Mouse (Mus musculus) left cerebral cortex, adult 2 months (tissue): Measurements from ENCODE around the gene Efnb2. TPM values are rescaled to one million over a fixed set of nuclear protein-coding genes. Genes with fewer than 3 reads are reported as not detected.

ENCODE experiments used
- DNase-seq, 2 experiments: peaks; one replicate each; pipeline ENCODE4 v3.0.0; 2021 to 2022; ENCODE audit warnings: low spot score in 2 of 2, mixed read lengths in 1 of 2; ENCODE audit errors: extremely low spot score in 1 of 2
- H3K27ac ChIP-seq: fragments of 200-600 bp; 2 replicates; pipeline ENCODE4 v1.8.1; 2022
- H3K4me3 ChIP-seq: fragments of 200-600 bp; 2 replicates; pipeline ENCODE4 v1.8.1; 2022
- CTCF ChIP-seq: fragments of 200-600 bp; IDR thresholded peaks from 2 replicates; pipeline ENCODE4 v1.8.1; 2022; ENCODE audit warnings: antibody characterized with exemption, mild to moderate bottlenecking, moderate library complexity
- intact Hi-C: fragments of 180-260 bp; cut with DNase I; formaldehyde crosslinking; loops from one replicate; pipeline ENCODE4 v1.15.1; 2025
- long read RNA-seq, 2 experiments: library from polyadenylated mRNA; stranded (forward); transcript quantifications; one replicate each; pipeline ENCODE4 v2.0.0; 2021; ENCODE audit warnings: borderline mapping rate in 2 of 2
- total RNA-seq, 2 experiments: library from RNA; stranded (reverse); gene quantifications; 2 replicates each; pipeline ENCODE4 v1.2.3; 2021

The Efnb2 gene
- 10 to 100 TPM; 61.3 to 62.8 TPM for total RNA-seq
- long read RNA-seq, experiment 1, full-length matches to known transcripts, result 11 of 22 reads
- long read RNA-seq, experiment 1, partial matches to known transcripts, result 2 of 22 reads
- long read RNA-seq, experiment 1, other reads (novel, unspliced or antisense), result 9 of 22 reads
- long read RNA-seq, experiment 2, full-length matches to known transcripts, result 13 of 22 reads
- long read RNA-seq, experiment 2, partial matches to known transcripts, result 1 of 22 reads
- long read RNA-seq, experiment 2, other reads (novel, unspliced or antisense), result 8 of 22 reads

DNA sequence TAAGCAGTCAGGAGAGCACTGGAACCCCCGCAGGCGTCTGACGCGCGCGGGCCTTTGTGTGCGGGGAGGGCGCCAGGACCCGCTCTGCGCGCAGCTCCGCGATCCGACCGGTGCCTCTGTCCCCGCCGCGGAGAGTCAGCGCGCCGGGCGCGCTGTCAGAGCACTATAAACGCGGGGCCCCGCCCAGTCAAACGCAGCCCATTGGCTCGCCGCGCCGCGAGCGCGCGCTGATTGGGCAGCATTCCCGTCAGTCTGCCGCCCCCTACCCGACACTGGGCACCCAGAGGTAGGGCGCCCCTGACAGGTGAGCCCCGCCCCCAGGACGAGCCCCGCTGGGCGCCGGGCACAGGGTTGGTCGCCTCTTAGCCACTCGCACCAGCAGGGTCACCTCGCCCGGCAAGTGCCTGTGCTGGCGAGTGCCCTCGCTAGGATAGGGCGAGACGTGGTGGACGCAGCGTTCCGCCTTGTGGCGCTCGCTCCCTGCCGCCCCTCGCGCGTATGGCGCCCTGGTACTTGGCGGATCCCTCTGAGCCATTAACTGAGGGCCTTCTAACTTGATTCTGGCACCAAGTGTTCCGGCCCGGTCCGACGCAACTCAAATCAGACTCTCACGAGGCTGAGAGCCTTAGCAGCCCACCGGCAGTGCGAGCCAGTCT is at the start of gene Efnb2:
Gene Efnb2 (minus strand): TSS at position 140 of the 656 bp plus-strand sequence.
- H3K4me3 ChIP-seq, result peak within 1 kb of the TSS; percentile 95
- no peak; the same call in none of the 2 replicates for TF ChIP-seq CTCF
- DNase-seq, result peak; percentile 98
- peak within 1 kb of the TSS; percentile 93 for H3K27ac ChIP-seq
- intact Hi-C loops, result loop anchor here (5.0 kb wide), 1 partner anchor 516 kb away; no protein-coding TSS in a partner anchor

DNA sequence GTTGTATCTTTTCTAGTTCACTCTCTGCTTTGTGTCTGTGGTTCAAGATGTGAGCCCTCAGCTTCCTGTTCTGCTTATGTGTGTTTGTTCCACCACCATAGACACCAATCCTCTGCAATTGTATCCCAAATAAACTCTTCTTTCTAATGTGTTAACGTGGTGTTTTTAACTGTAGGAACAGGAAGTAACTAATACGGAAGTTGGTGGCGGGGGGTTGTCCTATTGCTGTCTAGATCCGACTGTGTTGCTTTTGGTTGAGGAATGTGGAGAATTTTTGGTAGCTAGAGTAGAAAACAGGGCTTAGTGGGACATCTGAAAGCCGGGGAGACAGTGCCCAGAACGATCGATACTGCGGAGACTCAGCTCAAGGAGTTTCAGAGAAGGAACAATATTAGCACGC is 43.8 kb upstream of the Efnb2 start:
- no peak for TF ChIP-seq CTCF
- no peak overlapping the region for H3K27ac ChIP-seq
- no peak overlapping the region for H3K4me3 ChIP-seq
- no peak for DNase-seq
- intact Hi-C loops, result no loop called here

DNA sequence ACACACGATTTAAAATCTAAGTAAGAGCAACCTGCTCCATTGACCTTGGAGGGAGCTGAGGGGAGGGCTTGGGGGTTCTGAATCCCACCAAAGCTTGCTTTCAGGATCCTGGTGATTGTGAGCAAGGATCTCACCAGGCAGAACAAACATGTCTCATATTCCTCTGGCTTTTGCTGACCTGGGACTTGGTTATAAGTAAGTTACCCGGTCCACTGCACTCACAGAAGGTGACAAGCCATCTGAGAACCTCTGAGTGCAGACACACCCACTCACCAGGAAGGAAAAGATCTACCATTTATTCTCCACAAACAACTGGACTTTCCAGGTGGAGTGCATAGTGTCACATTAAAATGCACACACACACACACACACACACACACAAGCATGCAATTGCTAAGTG is 42.6 kb upstream of the Efnb2 start:
- Histone ChIP-seq H3K27ac (no peak overlapping the region), H3K4me3 (no peak overlapping the region)
- intact Hi-C loops, result no loop called here
- DNase-seq, result no peak
- no peak for TF ChIP-seq CTCF

DNA sequence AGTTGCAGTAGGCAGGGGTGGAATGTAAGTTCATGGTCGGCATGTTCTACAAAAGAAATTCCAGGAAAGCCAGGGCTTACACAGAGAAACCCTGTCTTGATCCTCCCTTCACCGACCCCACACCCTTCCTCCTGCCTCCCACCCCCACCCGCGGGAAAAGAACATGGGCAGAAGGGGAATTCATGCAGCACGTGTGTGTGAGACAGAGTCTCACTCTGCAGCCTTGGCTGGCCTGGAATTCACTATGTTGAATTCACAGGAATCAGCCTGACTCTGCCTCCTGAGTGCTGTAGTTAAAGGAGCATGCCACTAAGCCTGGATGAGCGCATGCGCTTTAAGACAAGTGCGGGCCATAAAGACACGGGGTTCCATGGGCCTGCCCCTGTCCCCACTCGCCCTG is 39.8 kb upstream of the Efnb2 start:
- intact Hi-C loops, result no loop called here
- no peak for TF ChIP-seq CTCF
- Histone ChIP-seq H3K27ac (no peak overlapping the region), H3K4me3 (no peak overlapping the region)
- no peak for DNase-seq

DNA sequence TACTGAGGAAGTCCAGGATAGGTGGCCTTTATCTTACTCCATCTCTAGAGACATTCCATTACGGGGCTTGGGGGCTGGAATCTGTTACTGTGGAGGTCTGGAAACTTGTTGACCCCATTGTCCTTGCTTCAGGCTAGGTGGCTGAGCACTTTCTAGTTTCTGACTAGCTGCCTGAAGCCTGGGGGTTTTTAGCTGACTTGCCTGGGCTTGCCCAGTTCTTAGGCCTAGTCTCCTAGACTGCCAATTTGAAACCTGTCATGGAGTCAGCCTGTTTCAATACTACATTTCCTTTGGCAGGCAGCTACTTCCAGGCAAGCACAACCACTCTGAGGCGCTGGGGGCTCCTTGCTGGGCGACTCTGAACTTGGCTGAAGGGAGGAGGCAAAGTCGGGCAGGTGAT is 39.2 kb upstream of the Efnb2 start:
- Histone ChIP-seq H3K27ac (no peak overlapping the region), H3K4me3 (no peak overlapping the region)
- DNase-seq, result no peak
- intact Hi-C loops, result no loop called here
- no peak for TF ChIP-seq CTCF

DNA sequence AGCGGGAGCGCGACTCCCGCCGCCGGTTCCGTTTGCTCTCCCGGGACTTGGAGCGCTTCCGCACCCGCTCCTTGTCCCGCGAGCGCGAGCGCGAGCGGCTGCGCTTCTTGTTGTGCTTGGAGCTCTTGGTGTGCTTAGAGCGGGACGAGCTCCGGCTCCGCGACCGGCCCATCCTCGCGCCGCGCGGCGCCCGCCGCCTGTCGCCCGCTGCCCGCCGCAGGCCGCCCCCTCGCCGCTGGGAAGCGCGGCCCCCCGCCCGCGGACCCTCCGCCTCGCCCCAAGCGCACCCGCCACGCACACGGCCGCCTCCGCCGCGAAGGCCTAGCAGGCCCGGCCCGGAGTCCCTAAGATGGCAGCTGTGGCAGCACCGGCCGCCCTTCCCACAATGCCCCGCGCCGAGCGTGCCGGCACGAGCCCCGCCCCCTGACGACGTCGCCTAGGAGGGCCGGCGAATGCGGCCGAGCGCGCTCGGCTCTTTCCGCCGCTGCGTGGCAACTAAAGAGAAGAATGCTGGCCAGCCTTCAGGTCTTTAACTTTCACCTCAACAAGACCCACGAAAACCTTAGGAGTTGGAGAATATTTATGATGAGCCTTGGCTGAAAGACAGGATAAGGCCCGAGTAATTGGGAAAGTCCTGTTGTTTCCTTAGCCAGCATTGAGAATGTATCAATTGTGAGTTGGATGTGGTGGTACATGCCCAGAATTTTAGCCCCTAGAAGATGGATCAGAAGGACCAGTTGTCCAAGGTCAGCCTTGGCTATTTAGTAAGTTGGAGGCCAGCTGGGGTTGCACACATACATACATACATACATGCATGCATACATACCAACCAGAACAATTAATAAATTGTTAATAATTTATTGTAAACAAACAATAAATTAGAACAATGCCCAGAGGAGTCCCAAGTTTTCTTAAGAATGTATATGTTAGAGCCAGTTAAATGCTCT is 29.4 kb upstream of the Efnb2 start, which contains the start of gene Arglu1:
Gene Arglu1 (minus strand): TSS at position 376 of the 947 bp plus-strand sequence.
- no peak for TF ChIP-seq CTCF
- H3K27ac ChIP-seq, result peak within 1 kb of the TSS; percentile 87
- peak within 1 kb of the TSS; percentile 65 for H3K4me3 ChIP-seq
- intact Hi-C loops, result no loop called here
- DNase-seq, result peak; percentile 98 to 99

DNA sequence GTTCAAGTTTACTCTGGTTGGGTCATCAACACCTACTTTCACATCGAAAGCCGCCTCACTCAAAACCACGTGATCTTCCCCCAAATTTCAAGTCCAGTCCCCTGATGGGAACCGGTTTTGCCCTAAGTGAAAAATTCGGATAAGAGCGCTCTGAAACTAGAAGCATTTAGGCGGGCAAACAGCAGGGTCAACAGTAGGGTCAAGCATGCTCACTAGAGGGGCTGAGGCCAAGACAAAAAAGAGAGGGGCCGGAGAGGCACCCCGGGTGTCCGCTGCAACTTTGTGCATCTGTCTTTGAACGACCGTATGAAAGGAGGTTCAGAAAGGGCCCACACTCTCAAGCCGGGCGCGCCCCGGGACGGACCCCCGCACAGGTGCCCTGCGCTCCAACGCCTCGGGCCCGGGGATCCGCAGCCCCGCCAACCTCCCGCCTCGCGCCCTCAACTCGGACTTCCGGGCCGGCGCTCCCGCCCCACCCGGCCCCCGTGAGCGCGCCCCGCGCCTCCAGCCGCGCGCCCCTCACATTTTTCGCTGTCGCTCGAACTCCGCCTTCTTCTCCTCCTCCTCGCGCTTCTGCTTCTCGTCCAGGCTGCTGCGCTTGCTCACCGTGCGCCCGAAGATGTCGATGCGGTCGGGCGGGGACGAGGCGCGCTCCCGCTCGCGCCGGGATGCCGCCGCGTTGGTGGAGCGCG is 28.6 kb upstream of the Efnb2 start:
- Histone ChIP-seq H3K4me3 (peak overlapping the region; percentile 65), H3K27ac (peak overlapping the region; percentile 87)
- peak; percentile 72 to 79 for DNase-seq
- intact Hi-C loops, result loop anchor here (5.0 kb wide), 2 partner anchors 303 to 488 kb away; no protein-coding TSS in a partner anchor
- TF ChIP-seq CTCF, result no peak

DNA sequence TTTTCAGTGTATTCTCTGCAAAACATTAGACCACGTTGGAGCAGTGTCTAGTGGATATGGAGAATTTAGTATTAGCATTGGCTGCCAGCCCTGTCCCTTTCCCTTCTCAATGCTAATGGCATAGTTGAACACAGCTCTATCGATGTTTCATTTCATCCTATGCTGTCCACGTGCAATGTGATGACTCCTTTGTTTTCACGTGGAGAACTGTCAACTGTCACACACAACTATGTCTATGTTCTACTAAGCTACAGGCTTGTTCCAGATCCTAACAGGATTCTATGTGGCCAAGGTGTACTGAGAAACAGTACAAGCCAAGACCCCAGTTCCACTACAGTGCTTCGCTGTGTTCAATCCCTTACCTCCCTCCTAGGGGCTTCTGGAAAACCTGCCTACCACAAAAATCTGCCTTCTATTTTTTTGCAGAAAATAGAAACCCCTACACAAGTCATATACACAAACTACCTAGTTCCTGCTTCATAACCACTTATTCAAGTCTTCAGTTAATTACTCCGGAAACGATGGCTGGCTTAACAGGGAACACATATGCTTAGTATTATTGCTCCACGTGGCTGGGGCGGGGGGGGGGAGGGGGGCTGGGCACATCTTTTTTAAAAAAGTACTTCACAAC is 27.9 kb upstream of the Efnb2 start:
- intact Hi-C loops, result loop anchor here (5.0 kb wide), 2 partner anchors 303 to 488 kb away; no protein-coding TSS in a partner anchor
- H3K27ac ChIP-seq, result no peak overlapping the region
- TF ChIP-seq CTCF, result no peak
- H3K4me3 ChIP-seq, result peak overlapping the region; percentile 65
- DNase-seq, result no peak

DNA sequence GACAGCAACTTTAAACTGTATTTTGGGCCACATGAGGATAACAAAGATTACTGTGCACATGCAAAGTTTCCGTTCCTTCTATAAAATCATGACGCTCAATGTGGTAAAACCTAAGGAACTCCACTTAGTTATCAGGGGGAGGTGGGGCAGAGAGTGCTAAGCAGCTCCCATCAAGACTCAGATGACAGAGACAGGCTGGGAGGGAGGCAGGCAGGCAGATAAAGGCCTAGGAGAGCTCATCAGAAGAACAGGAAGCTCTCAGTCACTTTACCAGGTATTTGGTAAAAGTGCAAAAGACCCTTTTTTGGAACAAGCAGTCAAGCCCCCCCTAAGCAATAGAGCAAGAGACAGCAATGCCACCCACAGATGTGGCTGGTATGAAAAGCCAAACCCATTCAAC is 24.5 kb upstream of the Efnb2 start:
- Histone ChIP-seq H3K4me3 (no peak overlapping the region), H3K27ac (no peak overlapping the region)
- intact Hi-C loops, result loop anchor here (5.0 kb wide), 2 partner anchors 307 to 492 kb away; no protein-coding TSS in a partner anchor
- no peak for DNase-seq
- TF ChIP-seq CTCF, result no peak

DNA sequence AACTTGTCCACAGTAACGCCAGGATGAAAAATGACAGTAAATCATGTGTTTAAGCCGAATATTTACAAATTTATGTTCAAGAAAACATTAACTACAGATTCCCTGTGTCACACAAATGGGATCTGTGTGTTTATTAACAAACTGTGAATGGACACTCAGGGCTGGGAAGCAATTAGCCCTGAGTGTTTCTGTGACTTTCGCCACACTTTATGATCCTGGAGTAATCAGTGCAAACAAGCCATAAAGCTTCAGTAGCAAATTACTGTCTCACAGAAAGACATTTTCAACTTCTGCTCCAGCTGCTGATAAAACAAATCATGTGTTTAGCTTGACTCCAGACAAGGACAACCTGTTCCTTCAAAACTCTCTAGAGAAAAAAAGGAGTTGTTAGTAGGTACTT is 21.7 kb upstream of the Efnb2 start:
- TF ChIP-seq CTCF, result no peak
- H3K4me3 ChIP-seq, result no peak overlapping the region
- intact Hi-C loops, result no loop called here
- H3K27ac ChIP-seq, result no peak overlapping the region
- no peak for DNase-seq

DNA sequence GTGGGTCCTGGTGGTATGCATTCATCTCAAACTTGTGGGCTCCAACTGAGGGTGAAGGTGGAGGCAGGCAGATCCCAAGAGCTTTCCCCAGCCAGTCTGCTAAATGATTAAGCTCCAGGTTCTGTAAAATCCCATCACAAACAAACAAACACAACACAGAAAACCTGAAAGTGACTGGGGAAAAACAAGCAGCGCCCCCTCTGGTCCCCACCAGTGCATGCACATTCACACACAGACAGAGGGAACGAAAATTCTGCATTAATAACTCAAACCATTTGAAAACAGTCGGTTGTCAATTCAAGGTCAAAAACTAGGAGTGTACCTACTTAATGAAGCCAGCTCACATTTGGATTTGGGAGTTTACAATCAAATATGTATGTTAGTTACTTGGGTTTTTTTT is 17.2 kb upstream of the Efnb2 start:
- TF ChIP-seq CTCF, result peak; percentile 27
- intact Hi-C loops, result no loop called here
- H3K27ac ChIP-seq, result no peak overlapping the region
- no peak for DNase-seq
- no peak overlapping the region for H3K4me3 ChIP-seq
